Mouse (Mus musculus) midbrain, embryonic 11.5 days (tissue): Measurements from ENCODE around the gene Fads3. TPM values are rescaled to one million over a fixed set of nuclear protein-coding genes. Genes with fewer than 3 reads are reported as not detected.

ENCODE experiments used
- ATAC-seq: fragments of 200-750 bp; cut with Nextera tagmentation; 2 replicates; pipeline ENCODE4 v1.8.0; 2017; ENCODE audit warnings: moderate TSS enrichment, moderate library complexity; ENCODE audit not compliant: low FRiP score
- DNase-seq: peaks from one replicate; pipeline ENCODE4 v3.0.0; 2015; ENCODE audit warnings: low spot score; ENCODE audit errors: missing footprints
- H3K27ac ChIP-seq: fragments of 300-500 bp; sonication (generic); 2 replicates; pipeline ENCODE4 v1.5.1; 2014; ENCODE audit warnings: low read depth, low read length
- H3K27me3 ChIP-seq: fragments of 300-500 bp; sonication (generic); 2 replicates; pipeline ENCODE4 v1.6.1; 2014; ENCODE audit warnings: mild to moderate bottlenecking, low read length, moderate library complexity, mixed read lengths; ENCODE audit not compliant: control insufficient read depth, insufficient read depth
- H3K36me3 ChIP-seq: fragments of 300-500 bp; sonication (generic); 2 replicates; pipeline ENCODE4 v1.6.1; 2014; ENCODE audit warnings: mild to moderate bottlenecking, low read length, moderate library complexity, mixed read lengths; ENCODE audit not compliant: control insufficient read depth, insufficient read depth
- H3K4me1 ChIP-seq: fragments of 300-500 bp; sonication (generic); 2 replicates; pipeline ENCODE4 v1.6.1; 2014; ENCODE audit warnings: low read length; ENCODE audit not compliant: control insufficient read depth, insufficient read depth
- H3K4me2 ChIP-seq: fragments of 300-500 bp; sonication (generic); 2 replicates; pipeline ENCODE4 v1.6.1; 2014; ENCODE audit warnings: mild to moderate bottlenecking, moderate library complexity
- H3K4me3 ChIP-seq: fragments of 300-500 bp; sonication (generic); 2 replicates; pipeline ENCODE4 v1.5.1; 2014; ENCODE audit warnings: low read depth, low read length
- H3K9ac ChIP-seq: fragments of 300-500 bp; sonication (generic); 2 replicates; pipeline ENCODE4 v1.6.1; 2014; ENCODE audit warnings: low read length
- H3K9me3 ChIP-seq: fragments of 300-500 bp; sonication (generic); 2 replicates; pipeline ENCODE4 v1.6.1; 2016; ENCODE audit warnings: low read length; ENCODE audit not compliant: control insufficient read depth
- whole genome bisulfite sequencing: fragments of 180-500 bp; shearing (Covaris S2); extraction: QIAGEN DNeasy Blood & Tissue Kit; methylation state at CpG from one replicate; pipeline ENCODE4 v1.1.7; 2014; 5-methylcytosine and 5-hydroxymethylcytosine counted together
- polyA plus RNA-seq: library from polyadenylated mRNA; unstranded; fragments of >200 nt; fragmentation: Nextera tagmentation; extraction: Ambion mirVana; gene quantifications from 2 replicates; pipeline ENCODE4 v1.2.1, GENCODE M21; 2014

Gene Fads3
- polyA plus RNA-seq, 1 experiment from 2014 or later, result 5.0 TPM

- H3K4me1 ChIP-seq, result peaks cover 11% of the 10 kb centered on the region
- peak overlapping the region; percentile 45 for H3K4me3 ChIP-seq
- H3K9ac ChIP-seq, result peak overlapping the region; percentile 65
- WGBS, result 5% methylated on average over 44 of the region's 44 CpGs
- DNase-seq (peak; percentile 98), ATAC-seq (peak; percentile 99)
- H3K9me3 ChIP-seq, result no peaks in the 10 kb centered on the region
- peak overlapping the region; percentile 10 for H3K27ac ChIP-seq
- no peaks in the 10 kb centered on the region for H3K36me3 ChIP-seq
- peak overlapping the region; percentile 91 for H3K4me2 ChIP-seq
- H3K27me3 ChIP-seq, result peaks cover 13% of the 10 kb centered on the region
Measured at GRCm38 (mm10) chr19:10017637-10018526, 23.5 kb upstream of the Fads3 start.

GRCm38 (mm10) chr19:10018527-10018818 is 22.9 kb upstream of the Fads3 start:
- WGBS, result 3% methylated on average over 3 of the region's 3 CpGs
- peak overlapping the region; percentile 45 for H3K4me3 ChIP-seq
- no peaks in the 10 kb centered on the region for H3K9me3 ChIP-seq
- DNase-seq (peak; percentile 91), ATAC-seq (no peak; the same call in 1 of the 2 replicates)
- H3K27me3 ChIP-seq, result peaks cover 13% of the 10 kb centered on the region
- peak overlapping the region; percentile 91 for H3K4me2 ChIP-seq
- peak overlapping the region; percentile 65 for H3K9ac ChIP-seq
- peaks cover 11% of the 10 kb centered on the region for H3K4me1 ChIP-seq
- H3K27ac ChIP-seq, result no peak overlapping the region
- no peaks in the 10 kb centered on the region for H3K36me3 ChIP-seq

- H3K9ac ChIP-seq, result 0 out of 2 replicates have a peak overlapping the region, but pooled peaks have one; percentile 7
- no peaks in the 10 kb centered on the region for H3K9me3 ChIP-seq
- ATAC-seq, result no peak
- H3K4me3 ChIP-seq, result no peak overlapping the region
- no peaks in the 10 kb centered on the region for H3K36me3 ChIP-seq
- DNase-seq, result no peak
- peak overlapping the region; percentile 91; the same call in 1 of the 2 replicates for H3K4me2 ChIP-seq
- peaks cover 11% of the 10 kb centered on the region for H3K4me1 ChIP-seq
- no peak overlapping the region for H3K27ac ChIP-seq
- WGBS, result 74% methylated on average over 4 of the region's 4 CpGs
- peaks cover 13% of the 10 kb centered on the region for H3K27me3 ChIP-seq
Measured at GRCm38 (mm10) chr19:10019214-10019760, 22.1 kb upstream of the Fads3 start.

GRCm38 (mm10) chr19:10021981-10022380 is 19.4 kb upstream of the Fads3 start:
- peaks cover 11% of the 10 kb centered on the region for H3K4me1 ChIP-seq
- DNase-seq, result no peak
- no peak overlapping the region for H3K9ac ChIP-seq
- WGBS, result 77% methylated on average over 2 of the region's 2 CpGs
- ATAC-seq, result no peak
- H3K27ac ChIP-seq, result no peak overlapping the region
- H3K9me3 ChIP-seq, result no peaks in the 10 kb centered on the region
- H3K4me3 ChIP-seq, result no peak overlapping the region
- H3K36me3 ChIP-seq, result no peaks in the 10 kb centered on the region
- H3K27me3 ChIP-seq, result peaks cover 12% of the 10 kb centered on the region
- no peak overlapping the region for H3K4me2 ChIP-seq

- ATAC-seq (no peak), DNase-seq (no peak)
- Histone ChIP-seq H3K4me3 (no peak overlapping the region), H3K27ac (no peak overlapping the region), H3K27me3 (peaks cover 9% of the 10 kb centered on the region), H3K4me2 (no peak overlapping the region), H3K4me1 (peaks cover 11% of the 10 kb centered on the region), H3K9me3 (no peaks in the 10 kb centered on the region), H3K36me3 (no peaks in the 10 kb centered on the region), H3K9ac (no peak overlapping the region)
- 60% methylated on average over 5 of the region's 5 CpGs for WGBS
Measured at GRCm38 (mm10) chr19:10022414-10023303, 18.7 kb upstream of the Fads3 start.

GRCm38 (mm10) chr19:10023304-10023758 is 18.0 kb upstream of the Fads3 start:
- WGBS, result 65% methylated on average over 9 of the region's 9 CpGs
- ATAC-seq (no peak), DNase-seq (no peak)
- no peak overlapping the region for H3K4me2 ChIP-seq
- H3K4me1 ChIP-seq, result peaks cover 7% of the 10 kb centered on the region
- no peaks in the 10 kb centered on the region for H3K36me3 ChIP-seq
- peaks cover 9% of the 10 kb centered on the region for H3K27me3 ChIP-seq
- no peaks in the 10 kb centered on the region for H3K9me3 ChIP-seq
- no peak overlapping the region for H3K27ac ChIP-seq
- H3K9ac ChIP-seq, result no peak overlapping the region
- H3K4me3 ChIP-seq, result no peak overlapping the region

GRCm38 (mm10) chr19:10025169-10025875 is 16.0 kb upstream of the Fads3 start:
- no peak overlapping the region for H3K9ac ChIP-seq
- no peaks in the 10 kb centered on the region for H3K9me3 ChIP-seq
- 32% methylated on average over 8 of the region's 8 CpGs for WGBS
- DNase-seq, result no peak
- H3K4me3 ChIP-seq, result no peak overlapping the region
- no peaks in the 10 kb centered on the region for H3K27me3 ChIP-seq
- ATAC-seq, result no peak
- no peaks in the 10 kb centered on the region for H3K36me3 ChIP-seq
- H3K4me1 ChIP-seq, result no peaks in the 10 kb centered on the region
- no peak overlapping the region for H3K4me2 ChIP-seq
- H3K27ac ChIP-seq, result no peak overlapping the region

- Histone ChIP-seq H3K27ac (no peak overlapping the region), H3K4me1 (peaks cover 9% of the 10 kb centered on the region; the same call in 1 of the 2 replicates), H3K9ac (no peak overlapping the region), H3K27me3 (no peaks in the 10 kb centered on the region), H3K36me3 (no peaks in the 10 kb centered on the region), H3K9me3 (no peaks in the 10 kb centered on the region), H3K4me2 (no peak overlapping the region), H3K4me3 (no peak overlapping the region)
- 90% methylated on average over 2 of the region's 2 CpGs for WGBS
- ATAC-seq, result no peak
- DNase-seq, result no peak
Measured at GRCm38 (mm10) chr19:10029746-10030145, 11.6 kb upstream of the Fads3 start.
